In genomic region chr2:139322509-139322908, GRCm38 (mm10) we compare ENCODE assay signal across 16 mouse cellular contexts.
DNase-seq lines count a peak whose midpoint lies in the region; ATAC-seq and TF ChIP-seq lines count a peak whose summit lies in the region.
"Had no signal": no experiment of that assay in that cellular context is flagged by ENCODE, and none has a peak within 500 bp of the region (broad histone marks: within the 10 kb centered on the region; RNA-seq: fewer than 3 reads in every experiment).

No protein-coding gene starts in this region.

- H3K4me1 ChIP-seq in kidney, adult 2 months (ENCODE audit: control insufficient read depth, insufficient read depth, low read length): no peaks in the 10 kb centered on the region
- no peaks in the 10 kb centered on the region for H3K4me1 ChIP-seq in kidney, embryonic 14.5 days (ENCODE audit: control insufficient read depth, insufficient read depth, low read length)
- no peaks in the 10 kb centered on the region for H3K4me1 ChIP-seq in embryonic facial prominence, embryonic 15.5 days
- H3K4me1 ChIP-seq in limb, embryonic 15.5 days: no peaks in the 10 kb centered on the region
- H3K4me1 ChIP-seq: heart, embryonic 12.5 days; hindbrain, embryonic 12.5 days had no signal

- H3K27ac ChIP-seq in kidney, adult 2 months (ENCODE audit: insufficient read depth, low read depth, low read length): no peak overlapping the region; the same call in 1 of the 2 replicates
- no peak overlapping the region for H3K27ac ChIP-seq in kidney, embryonic 14.5 days (ENCODE audit: low read depth, low read length)
- no peak overlapping the region for H3K27ac ChIP-seq in embryonic facial prominence, embryonic 15.5 days (replicated peaks)
- H3K27ac ChIP-seq in limb, embryonic 15.5 days: no peak overlapping the region
- H3K27ac ChIP-seq: embryonic facial prominence, embryonic 13.5 days; hindbrain, embryonic 12.5 days had no signal

- no peak overlapping the region for H3K4me2 ChIP-seq in kidney, embryonic 14.5 days (replicated peaks; ENCODE audit: low read depth, low read length)
- H3K4me2 ChIP-seq in embryonic facial prominence, embryonic 15.5 days (replicated peaks): no peak overlapping the region
- H3K4me2 ChIP-seq in limb, embryonic 15.5 days: no peak overlapping the region
- H3K4me2 ChIP-seq: embryonic facial prominence, embryonic 13.5 days; heart, embryonic 12.5 days; hindbrain, embryonic 12.5 days had no signal

- no peaks in the 10 kb centered on the region for H3K36me3 ChIP-seq in kidney, adult 2 months (ENCODE audit: control insufficient read depth, insufficient read depth, low read length)
- no peaks in the 10 kb centered on the region for H3K36me3 ChIP-seq in kidney, embryonic 14.5 days (ENCODE audit: control insufficient read depth, insufficient read depth, low read length)
- H3K36me3 ChIP-seq in embryonic facial prominence, embryonic 15.5 days: no peaks in the 10 kb centered on the region
- no peaks in the 10 kb centered on the region for H3K36me3 ChIP-seq in limb, embryonic 15.5 days
- H3K36me3 ChIP-seq: embryonic facial prominence, embryonic 13.5 days; heart, embryonic 12.5 days; hindbrain, embryonic 12.5 days had no signal

- ATAC-seq in kidney, embryonic 14.5 days (ENCODE audit: low FRiP score, low TSS enrichment): no peak
- ATAC-seq in embryonic facial prominence, embryonic 15.5 days (ENCODE audit: insufficient number of reproducible peaks, low FRiP score, low TSS enrichment, low read depth): peak; percentile 51; the same call in 1 of the 2 replicates
- ATAC-seq in limb, embryonic 15.5 days (ENCODE audit: insufficient number of reproducible peaks, low FRiP score, low TSS enrichment, low read depth): peak; percentile 30; the same call in 1 of the 2 replicates
- ATAC-seq in granulocyte monocyte progenitor cell, adult 5-6 weeks (replicated peaks; ENCODE audit: poor library complexity, severe bottlenecking): no peak

- DNase-seq in kidney, adult 2 months: peak; percentile 44
- peak; percentile 30 for DNase-seq in lung, postnatal 10 days
- no peak for DNase-seq in spleen, adult 18-20 months
- DNase-seq: adrenal gland, adult 2 months; cerebellum, adult 11-12 months; heart, postnatal 14 days; liver; retina, postnatal 1 day; thymus, postnatal 14 days had no signal

- no peak overlapping the region for H3K9ac ChIP-seq in kidney, embryonic 14.5 days (ENCODE audit: low read depth, low read length)
- no peak overlapping the region for H3K9ac ChIP-seq in embryonic facial prominence, embryonic 15.5 days
- H3K9ac ChIP-seq in limb, embryonic 15.5 days: no peak overlapping the region
- H3K9ac ChIP-seq: embryonic facial prominence, embryonic 13.5 days; heart, embryonic 12.5 days; hindbrain, embryonic 12.5 days had no signal

- no peaks in the 10 kb centered on the region for H3K27me3 ChIP-seq in kidney, adult 2 months (replicated peaks; ENCODE audit: control insufficient read depth, insufficient read depth, low read length)
- no peaks in the 10 kb centered on the region for H3K27me3 ChIP-seq in kidney, embryonic 14.5 days (ENCODE audit: control insufficient read depth, insufficient read depth, low read length)
- no peaks in the 10 kb centered on the region for H3K27me3 ChIP-seq in embryonic facial prominence, embryonic 15.5 days
- no peaks in the 10 kb centered on the region for H3K27me3 ChIP-seq in limb, embryonic 15.5 days
- H3K27me3 ChIP-seq: embryonic facial prominence, embryonic 13.5 days; heart, embryonic 12.5 days; hindbrain, embryonic 12.5 days had no signal

- no peak for TF ChIP-seq CTCF in kidney, adult 2 months (conservative IDR thresholded peaks at IDR 0.05; ENCODE audit: insufficient read depth, insufficient read length, low read depth, low read length)

- WGBS in kidney, adult 2 months: 43% methylated on average over 2 of the region's 2 CpGs
- 63% methylated on average over 2 of the region's 2 CpGs for WGBS in kidney, embryonic 14.5 days
- 26% methylated on average over 2 of the region's 2 CpGs for WGBS in embryonic facial prominence, embryonic 15.5 days
- 26% methylated on average over 2 of the region's 2 CpGs for WGBS in limb, embryonic 15.5 days

- no peak overlapping the region for H3K4me3 ChIP-seq in kidney, adult 2 months (ENCODE audit: insufficient read depth, low read depth, low read length)
- H3K4me3 ChIP-seq in kidney, embryonic 14.5 days (ENCODE audit: low read length): no peak overlapping the region
- H3K4me3 ChIP-seq in embryonic facial prominence, embryonic 15.5 days (replicated peaks): no peak overlapping the region
- H3K4me3 ChIP-seq in limb, embryonic 15.5 days: no peak overlapping the region
- H3K4me3 ChIP-seq: embryonic facial prominence, embryonic 13.5 days; heart, embryonic 12.5 days; hindbrain, embryonic 12.5 days had no signal

- TF ChIP-seq POLR2A in kidney, adult 2 months (IDR thresholded peaks at IDR 0.05; ENCODE audit: low read depth, low read length): no peak

- no peaks in the 10 kb centered on the region for H3K9me3 ChIP-seq in kidney, embryonic 14.5 days (ENCODE audit: control insufficient read depth, low read length)
- no peaks in the 10 kb centered on the region for H3K9me3 ChIP-seq in embryonic facial prominence, embryonic 15.5 days (replicated peaks)
- no peaks in the 10 kb centered on the region for H3K9me3 ChIP-seq in limb, embryonic 15.5 days
- H3K9me3 ChIP-seq: embryonic facial prominence, embryonic 13.5 days; heart, embryonic 12.5 days; hindbrain, embryonic 12.5 days had no signal

Comparison
In these comparisons a context has a peak if more than half of its experiments do, and no peak if none do; other contexts are left out.
1. DNase-seq: peak in kidney, adult 2 months (single experiment) and lung, postnatal 10 days (single experiment); none in spleen, adult 18-20 months (0 of 2).
2. ATAC-seq: peak in embryonic facial prominence, embryonic 15.5 days (single experiment) and limb, embryonic 15.5 days (single experiment); none in kidney, embryonic 14.5 days (single experiment) and granulocyte monocyte progenitor cell, adult 5-6 weeks (single experiment).